14 mouse cellular contexts compared by ENCODE assay signal in genomic region chr19:38076251-38076650, GRCm38 (mm10). TPM values are rescaled to one million over a fixed set of nuclear protein-coding genes. Genes with fewer than 3 reads are reported as not detected.
DNase-seq lines count a peak whose midpoint lies in the region; ATAC-seq and TF ChIP-seq lines count a peak whose summit lies in the region.
"Had no signal": no experiment of that assay in that cellular context is flagged by ENCODE, and none has a peak within 500 bp of the region (broad histone marks: within the 10 kb centered on the region; RNA-seq: fewer than 3 reads in every experiment).

No protein-coding gene starts in this region.

- H3K36me3 ChIP-seq in intestine, postnatal 0 days (ENCODE audit: control insufficient read depth, insufficient read depth), result peaks cover 19% of the 10 kb centered on the region
- H3K36me3 ChIP-seq in intestine, embryonic 15.5 days, result peaks cover 16% of the 10 kb centered on the region
- H3K36me3 ChIP-seq in E14TG2a.4 (ENCODE audit: insufficient read depth, low read length), result peaks cover 45% of the 10 kb centered on the region

- no peaks in the 10 kb centered on the region for H3K9me3 ChIP-seq in intestine, postnatal 0 days (ENCODE audit: control insufficient read depth)
- no peaks in the 10 kb centered on the region for H3K9me3 ChIP-seq in intestine, embryonic 15.5 days
- no peaks in the 10 kb centered on the region for H3K9me3 ChIP-seq in E14TG2a.4 (ENCODE audit: low read length)
- H3K9me3 ChIP-seq: hindbrain, embryonic 12.5 days; liver, embryonic 13.5 days; stomach, embryonic 15.5 days had no signal

- no peak for ATAC-seq in intestine, postnatal 0 days
- no peak for ATAC-seq in intestine, embryonic 15.5 days

- no peaks in the 10 kb centered on the region for H3K27me3 ChIP-seq in intestine, postnatal 0 days (replicated peaks; ENCODE audit: control insufficient read depth, insufficient read depth, low read length)
- no peaks in the 10 kb centered on the region for H3K27me3 ChIP-seq in intestine, embryonic 15.5 days (replicated peaks)
- no peaks in the 10 kb centered on the region for H3K27me3 ChIP-seq in E14TG2a.4 (ENCODE audit: insufficient read depth, low read length)
- H3K27me3 ChIP-seq: hindbrain, embryonic 12.5 days; liver, embryonic 13.5 days; stomach, embryonic 15.5 days had no signal

- WGBS in intestine, postnatal 0 days, result 68% methylated on average over 2 of the region's 2 CpGs
- WGBS in intestine, embryonic 15.5 days, result 76% methylated on average over 2 of the region's 2 CpGs

- no peak overlapping the region for H3K4me2 ChIP-seq in intestine, postnatal 0 days (replicated peaks; ENCODE audit: low read depth)
- no peak overlapping the region for H3K4me2 ChIP-seq in intestine, embryonic 15.5 days (replicated peaks)
- H3K4me2 ChIP-seq: hindbrain, embryonic 12.5 days; liver, embryonic 13.5 days; stomach, embryonic 15.5 days had no signal

- H3K4me1 ChIP-seq in intestine, postnatal 0 days (replicated peaks; ENCODE audit: control insufficient read depth, insufficient read depth, low read length), result no peaks in the 10 kb centered on the region
- no peaks in the 10 kb centered on the region for H3K4me1 ChIP-seq in intestine, embryonic 15.5 days (replicated peaks)
- H3K4me1 ChIP-seq in E14TG2a.4 (replicated peaks; ENCODE audit: low read depth, low read length), result peaks cover 55% of the 10 kb centered on the region
- H3K4me1 ChIP-seq: hindbrain, embryonic 12.5 days; liver, embryonic 13.5 days; stomach, embryonic 15.5 days had no signal

- H3K9ac ChIP-seq in intestine, postnatal 0 days (ENCODE audit: low read depth, low read length), result no peak overlapping the region
- no peak overlapping the region for H3K9ac ChIP-seq in intestine, embryonic 15.5 days
- H3K9ac ChIP-seq: hindbrain, embryonic 12.5 days; liver, embryonic 13.5 days; stomach, embryonic 15.5 days had no signal

- H3K4me3 ChIP-seq in intestine, postnatal 0 days (ENCODE audit: low read depth, low read length), result no peak overlapping the region
- no peak overlapping the region for H3K4me3 ChIP-seq in intestine, embryonic 15.5 days (replicated peaks)
- no peak overlapping the region for H3K4me3 ChIP-seq in E14TG2a.4 (replicated peaks; ENCODE audit: low read length)
- H3K4me3 ChIP-seq: hindbrain, embryonic 12.5 days; liver, embryonic 13.5 days; stomach, embryonic 15.5 days had no signal

- TF ChIP-seq CTCF in intestine, postnatal 0 days (IDR thresholded peaks at IDR 0.05; ENCODE audit: low read depth), result peak; percentile 60
- TF ChIP-seq CTCF in E14TG2a.4 (conservative IDR thresholded peaks at IDR 0.05; ENCODE audit: low read length), result peak; percentile 28; the same call in 1 of the 2 replicates

- no peak overlapping the region for H3K27ac ChIP-seq in intestine, postnatal 0 days (ENCODE audit: low read depth, low read length)
- no peak overlapping the region for H3K27ac ChIP-seq in intestine, embryonic 15.5 days
- H3K27ac ChIP-seq: hindbrain, embryonic 12.5 days; liver, embryonic 13.5 days; stomach, embryonic 15.5 days had no signal

- DNase-seq in adrenal gland, postnatal 14 days, result peak; percentile 60
- DNase-seq in adrenal gland, postnatal 4 days (ENCODE audit: low spot score in 2 of 2), result no peak
- peak; percentile 42 for DNase-seq in embryo, embryonic 10.5 days (ENCODE audit: low spot score)
- no peak for DNase-seq in thymus, adult 18-20 months
- DNase-seq in thymus, postnatal 10 days (ENCODE audit: low spot score in 2 of 2), result no peak
- DNase-seq: liver, embryonic 13.5 days had no signal

RNA-seq across cellular contexts. Expression of gene Ffar4, which starts 20.6 kb away (rescaled TPM):
- 10.8 and 24.9 TPM in 2 replicates for total RNA-seq in adrenal gland, postnatal 14 days (2021)
- 1 to 10 TPM; 3.0 to 3.6 TPM for total RNA-seq in adrenal gland, postnatal 4 days (2021)
- 4.7 and 5.3 TPM in 2 replicates for polyA plus RNA-seq in intestine, postnatal 0 days (2015; fragmentation: Nextera tagmentation; extraction: Ambion mirVana)
- polyA plus RNA-seq in intestine, embryonic 15.5 days (2015; fragmentation: Nextera tagmentation; extraction: Ambion mirVana), result 7.0 and 9.0 TPM in 2 replicates
- total RNA-seq: megakaryocyte-erythroid progenitor cell, adult 5-6 weeks had no signal
- polyA plus RNA-seq: C2C12; embryonic facial prominence, embryonic 11.5 days; hindbrain, embryonic 12.5 days had no signal

RNA-seq across cellular contexts. Expression of gene Cep55, which starts 21.4 kb away (rescaled TPM):
- total RNA-seq in adrenal gland, postnatal 14 days (2021), result 8.1 and 8.9 TPM in 2 replicates
- total RNA-seq in adrenal gland, postnatal 4 days (2021), result 10 to 100 TPM in 1 of 2 experiments, 1 to 10 TPM in 1; 10.0 to 11.0 TPM
- polyA plus RNA-seq in intestine, postnatal 0 days (2015; fragmentation: Nextera tagmentation; extraction: Ambion mirVana), result 7.1 and 8.2 TPM in 2 replicates
- 23.7 and 28.9 TPM in 2 replicates for polyA plus RNA-seq in intestine, embryonic 15.5 days (2015; fragmentation: Nextera tagmentation; extraction: Ambion mirVana)

RNA-seq across cellular contexts. Expression of gene Myof, which starts 32.9 kb away (rescaled TPM):
- 17.2 and 20.7 TPM in 2 replicates for total RNA-seq in adrenal gland, postnatal 14 days (2021)
- total RNA-seq in adrenal gland, postnatal 4 days (2021), result 10 to 100 TPM; 19.7 to 24.6 TPM
- polyA plus RNA-seq in intestine, postnatal 0 days (2015; fragmentation: Nextera tagmentation; extraction: Ambion mirVana), result 5.9 and 6.6 TPM in 2 replicates
- polyA plus RNA-seq in intestine, embryonic 15.5 days (2015; fragmentation: Nextera tagmentation; extraction: Ambion mirVana), result 9.4 and 10.1 TPM in 2 replicates

RNA-seq across cellular contexts. Expression of gene Rbp4, which starts 48.8 kb away (rescaled TPM):
- total RNA-seq in adrenal gland, postnatal 14 days (2021), result 36.1 and 432 TPM in 2 replicates
- 100 to 1,000 TPM in 1 of 2 experiments, 10 to 100 TPM in 1; 18.3 to 308 TPM for total RNA-seq in adrenal gland, postnatal 4 days (2021)
- 15.7 and 16.8 TPM in 2 replicates for polyA plus RNA-seq in intestine, postnatal 0 days (2015; fragmentation: Nextera tagmentation; extraction: Ambion mirVana)
- 86.5 and 87.7 TPM in 2 replicates for polyA plus RNA-seq in intestine, embryonic 15.5 days (2015; fragmentation: Nextera tagmentation; extraction: Ambion mirVana)
- total RNA-seq: megakaryocyte-erythroid progenitor cell, adult 5-6 weeks had no signal

RNA-seq across cellular contexts. Expression of gene Pde6c, which starts 56.3 kb away (rescaled TPM):
- 1.2 TPM in 1 of 2 replicates, not detected in the other for total RNA-seq in adrenal gland, postnatal 14 days (2021)
- 1 to 10 TPM in 1 of 2 experiments, under 1 TPM in 1; 0.08 to 1.9 TPM for total RNA-seq in adrenal gland, postnatal 4 days (2021)
- 0.25 and 0.60 TPM in 2 replicates for polyA plus RNA-seq in intestine, postnatal 0 days (2015; fragmentation: Nextera tagmentation; extraction: Ambion mirVana)
- polyA plus RNA-seq in intestine, embryonic 15.5 days (2015; fragmentation: Nextera tagmentation; extraction: Ambion mirVana), result 0.15 and 0.24 TPM in 2 replicates
- total RNA-seq: megakaryocyte-erythroid progenitor cell, adult 5-6 weeks had no signal
- polyA plus RNA-seq: C2C12; embryonic facial prominence, embryonic 11.5 days had no signal

Comparison
In these comparisons a context has a peak if more than half of its experiments do, and no peak if none do; other contexts are left out.
1. DNase-seq: peak in adrenal gland, postnatal 14 days (single experiment) and embryo, embryonic 10.5 days (single experiment); none in adrenal gland, postnatal 4 days (0 of 2), thymus, adult 18-20 months (0 of 2) and thymus, postnatal 10 days (0 of 2).